Mouse (Mus musculus) heart, postnatal 0 days (tissue): ENCODE results near the gene Rsu1.

Experiments used
- CTCF ChIP-seq: IDR thresholded peaks from 2 replicates; pipeline ENCODE4 v1.5.1; 2016; ENCODE audit warnings: antibody characterized with exemption, control low read depth, low read depth
- EP300 ChIP-seq: IDR thresholded peaks from 2 replicates; pipeline ENCODE4 v1.6.1; 2016; ENCODE audit warnings: antibody characterized with exemption, low read depth

DNA sequence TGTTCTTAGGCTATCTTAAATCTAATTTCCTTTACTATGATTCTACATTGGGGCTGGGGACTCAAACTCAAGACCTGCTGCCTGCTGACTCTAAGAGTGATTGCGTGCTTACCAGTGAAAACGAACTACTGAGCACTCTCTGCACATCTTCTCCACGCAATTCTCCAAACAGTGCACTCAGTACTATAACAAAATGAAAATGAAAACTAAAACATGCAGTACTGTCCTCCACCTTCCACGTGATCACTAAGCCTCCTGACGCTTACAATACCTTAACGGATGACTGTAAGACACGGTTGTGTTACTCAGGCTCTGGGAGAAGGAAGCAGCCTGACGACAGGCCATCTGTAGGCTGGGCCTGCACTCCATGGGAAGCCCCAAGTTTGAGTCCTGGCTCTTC, 138.4 kb downstream of the Rsu1 start:
- TF ChIP-seq EP300 (no peak), CTCF (no peak)
